Mouse (Mus musculus): ENCODE results near the gene St6gal1. TPM values are rescaled to one million over a fixed set of nuclear protein-coding genes. Genes with fewer than 3 reads are reported as not detected.

St6gal1 gene
- polyA plus RNA-seq, 1 experiment from 2014 or later: 17.5 TPM

DNA sequence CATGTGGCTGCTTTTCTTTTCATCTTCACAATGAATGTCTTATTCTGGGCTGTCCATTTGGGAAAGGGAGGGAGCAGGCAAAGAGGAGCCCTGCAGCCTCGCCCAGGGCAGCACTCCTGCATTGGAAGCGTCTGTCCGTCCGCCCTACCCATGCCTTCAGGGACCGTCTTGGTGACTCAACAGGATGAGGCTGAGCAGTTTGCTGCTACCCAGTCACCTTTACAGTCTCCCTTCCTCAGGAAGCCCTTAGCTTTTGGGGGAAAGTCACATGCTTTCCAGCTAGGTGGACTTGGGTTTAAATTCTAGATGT, 16.4 kb downstream of the St6gal1 start:
- Histone ChIP-seq H3K27ac (replicated peaks) (no peak overlapping the region), H3K27me3 (ENCODE audit: low read depth, poor library complexity, severe bottlenecking) (no peaks in the 10 kb centered on the region), H3K4me3 (no peak overlapping the region), H3K9me3 (replicated peaks) (no peaks in the 10 kb centered on the region), H3K36me3 (0 out of 2 replicates have a peak, but pooled peaks cover 9% of the 10 kb centered on the region), H3K4me1 (peaks cover 25% of the 10 kb centered on the region)
- 77% methylated on average over 5 of the region's 5 CpGs for WGBS
- no peak for DNase-seq (ENCODE audit: low spot score)

DNA sequence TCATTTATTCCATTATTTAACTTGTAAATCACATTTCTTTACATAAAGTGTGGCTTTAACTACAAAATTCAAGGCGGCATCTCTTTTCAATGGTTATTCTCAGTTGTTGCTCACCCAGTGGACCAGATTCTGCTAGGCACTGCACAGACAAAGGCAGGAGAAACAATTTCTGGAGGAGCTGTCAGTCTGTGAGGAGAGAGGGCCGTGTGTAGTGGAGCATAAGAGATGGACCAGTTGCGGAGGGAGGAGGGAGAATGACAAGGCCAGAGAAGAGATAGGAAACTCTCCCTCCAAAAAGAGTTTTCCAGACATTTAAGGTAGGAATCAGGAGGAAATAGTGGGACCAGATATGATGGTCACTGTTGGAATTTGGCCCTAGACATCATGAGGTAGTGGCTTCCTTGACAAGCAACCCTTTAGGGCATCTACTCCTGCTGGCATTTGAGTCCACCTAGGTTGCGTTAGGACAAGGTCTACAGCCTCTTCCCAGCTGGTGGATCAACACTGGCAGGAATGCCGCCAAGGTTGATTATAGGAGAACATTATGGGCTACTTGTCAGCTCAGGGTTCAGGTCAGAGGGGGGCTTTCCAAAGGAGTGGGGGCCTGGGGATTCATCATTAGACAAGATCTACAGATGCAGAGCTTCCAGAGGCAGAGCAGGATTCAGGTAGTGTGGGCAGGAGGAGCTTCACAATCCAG, 19.3 kb downstream of the St6gal1 start:
- H3K27ac ChIP-seq (replicated peaks): no peak overlapping the region
- no peaks in the 10 kb centered on the region for H3K9me3 ChIP-seq (replicated peaks)
- peaks cover 13% of the 10 kb centered on the region for H3K4me1 ChIP-seq
- DNase-seq (ENCODE audit: low spot score): no peak
- 82% methylated on average over 5 of the region's 5 CpGs for WGBS
- 0 out of 2 replicates have a peak, but pooled peaks cover 9% of the 10 kb centered on the region for H3K36me3 ChIP-seq
- no peak overlapping the region for H3K4me3 ChIP-seq
- no peaks in the 10 kb centered on the region for H3K27me3 ChIP-seq (ENCODE audit: low read depth, poor library complexity, severe bottlenecking)

DNA sequence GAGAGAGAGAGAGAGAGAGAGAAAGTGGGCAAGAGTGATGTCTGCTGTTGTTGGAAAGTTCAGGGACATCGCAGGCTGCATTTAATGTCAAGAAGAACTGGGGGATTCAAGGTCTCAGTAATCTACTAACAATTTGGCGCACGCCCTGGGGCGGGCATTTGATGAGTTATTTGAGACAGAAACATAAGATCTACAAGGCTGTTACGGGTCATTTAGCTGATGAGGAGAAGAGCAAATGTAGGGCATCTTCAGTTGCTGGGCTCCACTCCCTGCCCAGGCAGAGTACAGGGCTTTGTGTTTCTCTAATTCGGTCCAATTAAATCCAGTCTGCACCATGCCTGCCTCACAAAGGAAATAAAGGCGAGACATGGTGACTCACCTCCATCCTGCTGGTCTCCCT, 19.9 kb downstream of the St6gal1 start:
- Histone ChIP-seq H3K4me1 (peaks cover 19% of the 10 kb centered on the region), H3K36me3 (0 out of 2 replicates have a peak, but pooled peaks cover 9% of the 10 kb centered on the region), H3K27ac (replicated peaks) (no peak overlapping the region), H3K9me3 (replicated peaks) (no peaks in the 10 kb centered on the region), H3K4me3 (no peak overlapping the region), H3K27me3 (ENCODE audit: low read depth, poor library complexity, severe bottlenecking) (no peaks in the 10 kb centered on the region)
- WGBS: 90% methylated on average over 7 of the region's 7 CpGs
- no peak for DNase-seq (ENCODE audit: low spot score)

DNA sequence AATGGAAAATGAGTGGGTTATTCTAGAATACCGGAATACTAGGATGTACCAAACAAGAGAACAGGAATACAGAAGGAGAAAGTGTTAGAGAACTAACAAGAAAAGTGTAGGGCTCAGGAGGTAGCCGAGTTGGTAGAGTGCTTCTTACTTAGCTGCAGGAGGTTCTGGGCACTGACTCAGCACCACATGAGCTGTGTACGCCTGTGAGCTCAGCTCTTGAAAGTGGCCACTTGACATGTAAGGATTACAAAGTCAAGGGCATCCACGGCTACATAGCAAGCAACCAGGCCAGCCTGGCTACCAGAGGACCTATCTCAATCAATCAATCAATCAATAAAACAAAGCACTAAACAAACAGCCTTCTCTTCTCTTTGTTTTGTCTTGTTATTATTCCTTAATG, 24.7 kb downstream of the St6gal1 start:
- no peak overlapping the region for H3K27ac ChIP-seq (replicated peaks)
- H3K27me3 ChIP-seq (ENCODE audit: low read depth, poor library complexity, severe bottlenecking): no peaks in the 10 kb centered on the region
- DNase-seq (ENCODE audit: low spot score): no peak
- no peaks in the 10 kb centered on the region for H3K36me3 ChIP-seq
- no peaks in the 10 kb centered on the region for H3K9me3 ChIP-seq (replicated peaks)
- 69% methylated on average over 4 of the region's 4 CpGs for WGBS
- no peak overlapping the region for H3K4me3 ChIP-seq
- H3K4me1 ChIP-seq: peaks cover 48% of the 10 kb centered on the region

DNA sequence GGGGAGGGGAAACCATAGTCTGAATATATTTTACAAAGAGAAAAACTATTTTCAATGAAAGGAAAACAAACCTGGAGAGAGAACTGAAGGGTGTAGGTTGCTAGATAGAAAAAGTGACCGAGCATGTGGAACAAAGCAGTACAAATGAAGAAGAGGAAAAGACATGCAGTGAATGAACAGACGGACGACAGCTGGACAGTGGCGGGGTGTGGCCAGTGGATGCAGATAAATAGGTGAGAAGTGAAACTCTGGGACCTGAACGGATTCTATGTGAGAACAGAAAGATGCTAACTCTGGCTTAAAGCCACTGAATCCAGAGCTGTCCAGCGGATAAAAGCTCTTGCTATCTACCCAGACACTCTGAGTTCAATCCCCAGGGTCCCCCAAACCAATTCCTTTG, 25.2 kb downstream of the St6gal1 start:
- Histone ChIP-seq H3K27ac (replicated peaks) (0 out of 2 replicates have a peak overlapping the region, but pooled peaks have one; percentile 46), H3K36me3 (no peaks in the 10 kb centered on the region), H3K4me3 (no peak overlapping the region), H3K9me3 (replicated peaks) (no peaks in the 10 kb centered on the region), H3K4me1 (peaks cover 48% of the 10 kb centered on the region), H3K27me3 (ENCODE audit: low read depth, poor library complexity, severe bottlenecking) (no peaks in the 10 kb centered on the region)
- DNase-seq (ENCODE audit: low spot score): no peak
- WGBS: 84% methylated on average over 6 of the region's 6 CpGs

DNA sequence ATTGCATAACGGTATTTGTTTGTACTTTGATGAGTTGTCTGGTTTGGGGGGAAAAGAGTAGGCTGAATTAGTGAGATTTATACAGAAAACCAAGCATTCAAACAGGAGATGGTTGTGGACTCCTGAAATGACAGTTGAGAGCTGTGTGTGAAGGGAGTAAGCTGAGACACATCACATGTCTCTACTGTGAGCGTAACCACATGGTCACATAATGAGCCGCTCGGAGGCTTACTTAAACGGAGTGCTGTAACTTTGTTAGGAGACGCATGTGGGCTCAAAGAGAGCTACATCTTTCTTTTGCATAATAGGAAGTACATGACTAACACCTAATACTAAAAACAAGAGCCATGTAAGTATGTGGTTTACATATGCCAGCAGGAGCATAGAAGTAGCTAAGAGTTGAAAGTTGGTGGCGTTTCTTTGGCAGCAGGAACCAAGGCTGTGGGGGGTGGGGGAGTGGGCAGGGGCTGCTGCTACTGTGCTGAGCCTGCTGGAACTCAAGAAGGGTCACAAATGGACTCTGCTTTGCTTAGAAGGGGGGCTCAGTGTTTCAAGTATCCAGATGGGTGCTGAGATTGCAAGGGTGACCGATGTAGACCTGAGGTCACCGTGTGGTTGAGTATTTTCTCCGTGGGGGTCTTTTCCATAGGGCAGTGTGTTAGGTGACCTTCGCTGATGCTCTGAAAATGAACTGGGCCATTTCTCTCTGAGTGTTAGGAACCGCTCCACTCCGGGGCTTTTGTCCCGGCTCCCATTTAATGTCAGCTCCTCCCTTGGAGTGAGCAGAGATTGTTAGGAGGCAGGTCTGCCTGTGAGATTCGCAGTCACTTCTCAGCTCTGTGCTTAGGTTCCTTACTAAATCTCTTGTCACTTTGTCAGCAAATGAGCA, 26.3 kb downstream of the St6gal1 start:
- H3K36me3 ChIP-seq: no peaks in the 10 kb centered on the region
- H3K4me1 ChIP-seq: peaks cover 48% of the 10 kb centered on the region
- H3K27me3 ChIP-seq (ENCODE audit: low read depth, poor library complexity, severe bottlenecking): 0 out of 2 replicates have a peak, but pooled peaks cover 4% of the 10 kb centered on the region
- peak overlapping the region; percentile 79 for H3K27ac ChIP-seq (replicated peaks)
- no peak for DNase-seq (ENCODE audit: low spot score)
- no peaks in the 10 kb centered on the region for H3K9me3 ChIP-seq (replicated peaks)
- 52% methylated on average over 15 of the region's 15 CpGs for WGBS
- no peak overlapping the region for H3K4me3 ChIP-seq

DNA sequence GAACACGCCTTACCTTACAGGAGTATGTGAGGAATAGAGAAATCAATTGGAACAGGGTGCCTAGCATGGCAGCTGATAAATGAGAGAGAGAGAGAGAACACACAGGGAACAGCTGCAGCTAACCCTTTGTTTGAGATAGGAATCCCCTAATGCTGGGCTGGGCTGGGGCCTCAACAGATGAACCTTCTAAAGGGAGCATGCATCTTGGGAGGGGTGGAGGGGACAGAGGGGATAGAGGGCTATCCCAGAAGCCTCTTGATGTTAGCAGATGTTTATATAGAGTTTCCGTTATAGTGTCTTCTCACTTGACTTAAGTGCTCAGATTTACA, 26.9 kb downstream of the St6gal1 start:
- Histone ChIP-seq H3K27ac (replicated peaks) (peak overlapping the region; percentile 79), H3K9me3 (replicated peaks) (no peaks in the 10 kb centered on the region), H3K4me3 (no peak overlapping the region), H3K27me3 (ENCODE audit: low read depth, poor library complexity, severe bottlenecking) (peaks cover 9% of the 10 kb centered on the region; the same call in 1 of the 2 replicates), H3K4me1 (peaks cover 50% of the 10 kb centered on the region), H3K36me3 (no peaks in the 10 kb centered on the region)
- 54% methylated on average over 2 of the region's 2 CpGs for WGBS
- DNase-seq (ENCODE audit: low spot score): peak; percentile 31

DNA sequence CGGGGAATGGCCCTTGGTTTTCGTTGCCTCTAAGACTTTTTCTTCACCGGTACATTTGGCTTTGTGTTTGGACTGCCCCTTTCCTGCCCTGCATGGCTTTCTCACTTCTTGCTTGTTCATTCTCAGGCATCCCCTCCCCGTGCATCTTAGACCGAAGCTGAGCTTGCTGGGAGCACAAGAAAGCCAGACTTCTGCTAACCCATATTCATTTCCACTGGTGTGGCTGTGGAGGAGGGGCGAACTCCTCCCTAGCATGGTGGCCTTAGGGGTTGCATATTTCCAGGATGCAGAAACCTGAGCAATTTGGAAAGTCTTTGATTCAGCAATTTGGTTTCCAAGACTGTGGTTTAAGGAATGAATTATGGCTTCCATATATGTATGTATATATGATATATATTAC, 29.1 kb downstream of the St6gal1 start:
- no peaks in the 10 kb centered on the region for H3K9me3 ChIP-seq (replicated peaks)

DNA sequence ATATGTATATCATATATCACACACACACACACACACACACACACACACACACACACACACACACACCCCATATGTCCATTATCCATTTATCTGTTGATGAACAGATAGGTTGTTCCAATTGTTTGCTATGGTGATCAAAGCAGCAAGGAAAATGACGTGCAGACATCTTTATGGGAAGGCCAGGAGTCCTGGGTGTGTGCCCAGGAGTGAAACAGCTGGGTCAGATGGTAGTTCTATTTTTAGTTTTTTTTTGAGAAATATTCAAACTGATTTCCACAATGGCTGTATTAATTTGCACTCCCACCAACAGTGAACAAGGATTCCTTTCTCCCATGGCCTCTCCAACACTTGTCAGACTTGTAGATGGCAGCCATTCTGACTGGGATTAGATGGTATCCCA, 29.5 kb downstream of the St6gal1 start:
- Histone ChIP-seq H3K4me3 (no peak overlapping the region), H3K36me3 (no peaks in the 10 kb centered on the region), H3K4me1 (peaks cover 74% of the 10 kb centered on the region), H3K27me3 (ENCODE audit: low read depth, poor library complexity, severe bottlenecking) (peaks cover 23% of the 10 kb centered on the region; the same call in 1 of the 2 replicates), H3K27ac (replicated peaks) (no peak overlapping the region), H3K9me3 (replicated peaks) (no peaks in the 10 kb centered on the region)
- no peak for DNase-seq (ENCODE audit: low spot score)
- 88% methylated on average over 1 of the region's 1 CpGs for WGBS

More for the DNA sequence above, 29.1 kb downstream of the St6gal1 start:
- Histone ChIP-seq H3K27ac (replicated peaks) (peak overlapping the region; percentile 57), H3K36me3 (no peaks in the 10 kb centered on the region), H3K27me3 (ENCODE audit: low read depth, poor library complexity, severe bottlenecking) (peaks cover 23% of the 10 kb centered on the region; the same call in 1 of the 2 replicates), H3K4me3 (no peak overlapping the region), H3K4me1 (peaks cover 72% of the 10 kb centered on the region)
- DNase-seq (ENCODE audit: low spot score): no peak
- 60% methylated on average over 6 of the region's 6 CpGs for WGBS

DNA sequence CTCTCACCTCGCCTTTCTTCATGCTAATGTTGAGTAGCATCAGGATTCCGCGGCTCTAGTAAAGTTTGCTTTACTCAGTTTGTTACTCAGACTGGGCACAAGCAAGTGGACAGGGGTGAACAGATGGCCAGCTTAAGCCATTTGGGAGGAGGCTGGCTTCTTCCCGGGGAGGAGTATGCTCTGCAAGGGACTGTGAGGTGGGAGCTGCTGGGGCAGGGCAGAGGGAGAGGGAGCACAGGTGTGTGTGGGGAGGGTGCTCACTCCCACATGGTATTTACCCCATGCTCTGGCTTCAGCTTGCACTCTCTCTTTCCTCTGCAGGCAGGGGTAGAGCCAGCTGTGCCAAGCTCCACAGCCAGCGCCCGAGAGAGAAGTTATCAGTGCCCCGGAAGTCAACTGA, 32.1 kb downstream of the St6gal1 start:
- no peak overlapping the region for H3K4me3 ChIP-seq
- peaks cover 64% of the 10 kb centered on the region for H3K4me1 ChIP-seq
- no peak for DNase-seq (ENCODE audit: low spot score)
- H3K9me3 ChIP-seq (replicated peaks): no peaks in the 10 kb centered on the region
- H3K27me3 ChIP-seq (ENCODE audit: low read depth, poor library complexity, severe bottlenecking): peaks cover 44% of the 10 kb centered on the region
- peak overlapping the region; percentile 70 for H3K27ac ChIP-seq (replicated peaks)
- WGBS: 60% methylated on average over 7 of the region's 7 CpGs
- no peaks in the 10 kb centered on the region for H3K36me3 ChIP-seq

DNA sequence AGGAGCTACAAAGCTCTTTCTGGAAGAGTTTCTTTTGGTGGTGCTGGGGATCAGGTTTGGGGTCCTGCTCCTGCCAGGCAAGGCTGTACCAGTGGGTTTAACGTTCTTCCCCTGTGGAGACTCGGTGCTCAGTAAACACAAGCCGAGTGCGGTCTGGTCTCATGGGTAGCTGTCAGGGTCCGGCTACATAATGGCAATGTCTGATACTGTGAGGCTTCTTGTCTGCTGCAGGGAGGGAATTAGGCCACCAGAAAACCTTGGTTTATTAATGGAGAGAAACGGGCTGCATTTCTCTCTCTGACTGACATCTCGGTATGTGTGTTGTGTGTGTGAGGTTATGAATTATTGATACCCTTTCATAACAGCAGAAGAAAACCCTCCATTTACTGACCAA, 33.9 kb downstream of the St6gal1 start:
- no peak for DNase-seq (ENCODE audit: low spot score)
- WGBS: 3% methylated on average over 7 of the region's 7 CpGs
- Histone ChIP-seq H3K27me3 (ENCODE audit: low read depth, poor library complexity, severe bottlenecking) (peaks cover 50% of the 10 kb centered on the region), H3K4me1 (peaks cover 62% of the 10 kb centered on the region), H3K4me3 (no peak overlapping the region), H3K27ac (replicated peaks) (peak overlapping the region; percentile 72), H3K36me3 (no peaks in the 10 kb centered on the region), H3K9me3 (replicated peaks) (no peaks in the 10 kb centered on the region)

DNA sequence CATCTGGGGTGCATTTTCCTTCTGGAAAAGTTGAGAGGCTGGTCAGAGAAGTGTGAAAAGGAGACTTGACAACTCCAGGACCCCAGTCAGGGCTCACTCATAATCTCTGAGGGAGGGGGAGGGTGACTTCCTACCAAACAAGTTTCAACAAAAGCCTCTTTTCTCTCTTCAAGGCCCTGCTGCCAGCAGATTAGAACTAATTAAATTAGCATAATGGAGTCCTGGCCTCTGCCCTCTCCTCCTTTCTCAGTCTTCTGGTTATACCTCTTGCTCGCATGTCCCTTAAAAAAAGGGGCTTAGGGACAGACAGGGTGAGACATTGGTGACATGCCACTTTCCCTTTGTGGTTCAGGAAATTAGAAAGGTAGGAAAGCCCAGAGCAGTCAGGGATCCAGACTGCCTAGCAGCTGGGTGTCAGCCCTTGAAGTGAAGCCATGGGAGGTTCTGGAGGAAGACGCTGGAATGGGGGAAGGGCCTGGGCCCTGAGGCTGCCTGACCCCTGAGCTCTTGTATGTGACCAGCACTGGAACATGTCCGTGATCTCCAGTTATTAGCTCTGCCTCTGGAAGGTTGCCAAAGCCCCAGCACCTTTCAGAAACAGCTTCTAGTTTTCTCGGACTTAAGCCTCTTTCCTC, 34.4 kb downstream of the St6gal1 start:
- Histone ChIP-seq H3K4me3 (peak overlapping the region; percentile 9; the same call in 1 of the 2 replicates), H3K4me1 (peaks cover 59% of the 10 kb centered on the region), H3K27ac (replicated peaks) (peak overlapping the region; percentile 72), H3K9me3 (replicated peaks) (no peaks in the 10 kb centered on the region), H3K27me3 (ENCODE audit: low read depth, poor library complexity, severe bottlenecking) (peaks cover 50% of the 10 kb centered on the region), H3K36me3 (peaks cover 3% of the 10 kb centered on the region)
- DNase-seq (ENCODE audit: low spot score): peak; percentile 59
- WGBS: 2% methylated on average over 4 of the region's 4 CpGs

All from midbrain, embryonic 10.5 days (tissue).